Mouse (Mus musculus): Measurements from ENCODE around the gene Mta3. TPM values are rescaled to one million over a fixed set of nuclear protein-coding genes. Genes with fewer than 3 reads are reported as not detected.

The Mta3 gene
- polyA plus RNA-seq, 1 experiment from 2014 or later, result 44.5 TPM

Other genes with a start within 250 kb of the Mta3 start
- gene Cox7a2l, start 188.8 kb upstream of the Mta3 start, polyA plus RNA-seq (2014; fragmentation: Nextera tagmentation; extraction: Ambion mirVana), result 164 and 165 TPM in 2 replicates
- not detected in 2 replicates for gene Kcng3, start 74.3 kb upstream of the Mta3 start, polyA plus RNA-seq (2014; fragmentation: Nextera tagmentation; extraction: Ambion mirVana)
- 0.31 and 0.39 TPM in 2 replicates for gene Haao, start 141.8 kb downstream of the Mta3 start, polyA plus RNA-seq (2014; fragmentation: Nextera tagmentation; extraction: Ambion mirVana)

Data from embryonic facial prominence, embryonic 11.5 days (tissue).